Mouse (Mus musculus): ENCODE measurements around the gene Thsd4.
"Not testable (repeated sequence)": the region's sequence is repeated elsewhere in the genome, so short reads cannot be mapped to it uniquely, and the experiment has no call there.

Thsd4 gene

DNA sequence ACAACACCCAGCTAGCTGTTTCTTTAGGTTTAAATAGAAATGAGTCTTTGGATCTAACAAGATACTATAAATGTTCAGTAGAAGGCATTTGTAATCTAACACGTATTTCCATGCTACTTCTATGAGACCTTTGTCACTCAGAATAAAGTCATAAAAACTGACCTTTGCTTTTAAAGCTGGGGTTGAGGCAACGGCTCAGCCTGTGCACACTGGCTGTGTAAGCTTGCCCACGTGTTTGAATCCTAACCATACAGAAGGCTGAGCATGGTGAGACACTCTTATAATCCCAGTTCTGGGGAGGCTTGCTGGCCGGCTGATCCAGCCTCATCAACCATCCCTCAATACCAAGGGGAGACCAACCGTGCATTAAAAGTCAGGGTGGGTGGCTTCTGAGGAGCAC, 214.4 kb downstream of the Thsd4 start:
- no peak for DNase-seq (ENCODE audit: low spot score)

GRCm38 (mm10) chr9:60306241-60306640, 215.6 kb downstream of the Thsd4 start:
- DNase-seq (ENCODE audit: low spot score) = no peak

DNA sequence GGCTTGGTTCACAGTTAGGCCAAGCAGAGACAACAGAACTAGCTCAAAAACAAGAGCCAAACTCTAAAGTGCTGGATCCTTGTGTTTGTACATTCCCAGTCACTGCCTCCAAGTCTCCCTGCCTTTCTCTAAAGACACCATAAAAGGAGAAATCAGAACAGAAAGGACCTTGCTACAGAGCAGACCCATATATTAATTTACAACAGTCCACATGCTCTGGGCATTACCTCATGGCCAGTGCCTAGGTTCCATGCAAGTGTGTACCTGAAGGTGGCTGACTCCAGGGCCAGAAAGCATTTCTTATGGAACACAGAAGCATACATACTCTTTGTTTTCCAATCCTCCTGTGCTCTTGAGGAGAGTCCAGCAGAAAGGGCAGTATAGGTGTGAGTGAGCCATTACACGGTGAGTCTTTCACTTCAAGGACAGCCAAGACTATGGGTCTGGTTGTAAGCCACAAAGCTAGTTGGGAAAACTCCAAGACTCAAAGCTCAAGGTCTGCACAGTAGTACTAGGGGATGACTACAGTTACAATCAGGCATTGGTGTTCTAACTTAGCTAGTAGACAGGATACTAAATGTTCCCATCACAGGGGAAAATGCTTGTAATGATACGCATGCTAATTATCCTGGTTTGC, 216.5 kb downstream of the Thsd4 start:
- no peak for DNase-seq (ENCODE audit: low spot score)

GRCm38 (mm10) chr9:60296276-60296675, 225.6 kb downstream of the Thsd4 start:
- DNase-seq (ENCODE audit: low spot score) = no peak

GRCm38 (mm10) chr9:60295199-60295598, 226.6 kb downstream of the Thsd4 start:
- no peak for DNase-seq (ENCODE audit: low spot score)

GRCm38 (mm10) chr9:60293129-60293528, 228.7 kb downstream of the Thsd4 start:
- no peak for DNase-seq (ENCODE audit: low spot score)

- DNase-seq (ENCODE audit: low spot score) = no peak
Measured at GRCm38 (mm10) chr9:60290780-60291179, 231.1 kb downstream of the Thsd4 start.

- no peak for DNase-seq (ENCODE audit: low spot score)
Measured at GRCm38 (mm10) chr9:60288789-60289188, 233.1 kb downstream of the Thsd4 start.

GRCm38 (mm10) chr9:60286390-60286789, 235.5 kb downstream of the Thsd4 start:
- DNase-seq (ENCODE audit: low spot score) = no peak

- DNase-seq (ENCODE audit: low spot score) = no peak
Measured at GRCm38 (mm10) chr9:60285047-60285462, 236.8 kb downstream of the Thsd4 start.

DNA sequence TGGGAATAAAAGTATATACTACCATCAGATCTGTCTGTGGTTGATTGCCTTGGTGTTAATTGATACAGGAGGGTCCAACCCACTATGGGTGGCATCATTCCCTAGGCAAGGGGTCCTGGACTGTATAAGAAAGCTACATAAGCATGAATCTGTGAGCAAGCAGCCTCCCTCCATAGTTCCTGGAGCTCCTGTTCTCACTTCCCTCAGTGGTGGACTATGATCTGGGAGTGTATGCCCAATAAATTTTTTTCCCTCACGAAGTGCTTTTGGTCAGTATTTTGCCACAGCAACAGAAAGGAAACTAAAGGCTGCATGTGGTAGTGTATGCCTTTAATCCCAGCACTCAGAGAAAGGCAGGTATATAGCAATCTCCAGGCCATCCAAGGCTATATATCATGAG, 237.5 kb downstream of the Thsd4 start:
- DNase-seq (ENCODE audit: low spot score) = no peak

GRCm38 (mm10) chr9:60283546-60283945, 238.3 kb downstream of the Thsd4 start:
- no peak for DNase-seq (ENCODE audit: low spot score)

DNA sequence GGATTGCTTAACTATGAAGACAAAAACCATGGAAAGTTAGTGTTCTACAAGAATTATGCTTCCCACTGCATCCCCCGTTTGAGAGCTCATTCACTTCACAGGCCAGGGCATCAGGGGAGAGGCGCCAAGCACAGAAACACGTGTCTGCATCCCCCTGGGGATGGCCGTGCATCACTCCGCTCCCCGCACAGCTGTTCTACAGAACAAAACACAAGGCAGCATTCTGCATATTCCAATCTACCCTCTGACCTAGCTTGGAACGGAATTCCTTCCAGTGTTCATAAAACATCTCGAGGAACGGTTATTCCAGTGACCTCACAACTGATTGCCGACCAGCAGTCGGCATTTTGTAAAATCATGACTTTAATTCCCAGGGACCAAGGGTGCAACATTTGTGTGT, 240.6 kb downstream of the Thsd4 start:
- DNase-seq (ENCODE audit: low spot score) = peak; percentile 58

GRCm38 (mm10) chr9:60280786-60281185, 241.1 kb downstream of the Thsd4 start:
- DNase-seq (ENCODE audit: low spot score) = no peak

- DNase-seq (ENCODE audit: low spot score) = no peak
Measured at GRCm38 (mm10) chr9:60279556-60279955, 242.3 kb downstream of the Thsd4 start.

DNA sequence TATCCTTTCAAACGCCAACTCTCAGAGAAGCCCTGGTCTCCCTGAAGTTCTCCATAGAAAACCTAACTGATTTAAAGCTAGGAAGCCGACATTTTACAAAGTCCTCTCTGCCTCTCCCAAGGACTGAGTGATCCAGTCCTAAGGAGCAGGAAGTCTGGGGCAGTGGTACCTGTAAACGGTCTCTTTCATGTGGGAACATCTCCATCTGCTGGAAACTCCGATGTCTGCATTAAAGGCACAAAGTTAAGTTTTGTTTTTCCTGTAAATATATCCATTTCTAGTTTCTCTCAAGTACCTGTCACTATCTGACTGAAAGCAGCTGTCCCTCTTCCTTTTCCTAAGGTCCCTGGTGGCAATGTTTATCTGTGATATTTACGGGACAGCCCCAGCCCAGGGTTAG, 245.5 kb downstream of the Thsd4 start:
- DNase-seq (ENCODE audit: low spot score) = no peak

DNA sequence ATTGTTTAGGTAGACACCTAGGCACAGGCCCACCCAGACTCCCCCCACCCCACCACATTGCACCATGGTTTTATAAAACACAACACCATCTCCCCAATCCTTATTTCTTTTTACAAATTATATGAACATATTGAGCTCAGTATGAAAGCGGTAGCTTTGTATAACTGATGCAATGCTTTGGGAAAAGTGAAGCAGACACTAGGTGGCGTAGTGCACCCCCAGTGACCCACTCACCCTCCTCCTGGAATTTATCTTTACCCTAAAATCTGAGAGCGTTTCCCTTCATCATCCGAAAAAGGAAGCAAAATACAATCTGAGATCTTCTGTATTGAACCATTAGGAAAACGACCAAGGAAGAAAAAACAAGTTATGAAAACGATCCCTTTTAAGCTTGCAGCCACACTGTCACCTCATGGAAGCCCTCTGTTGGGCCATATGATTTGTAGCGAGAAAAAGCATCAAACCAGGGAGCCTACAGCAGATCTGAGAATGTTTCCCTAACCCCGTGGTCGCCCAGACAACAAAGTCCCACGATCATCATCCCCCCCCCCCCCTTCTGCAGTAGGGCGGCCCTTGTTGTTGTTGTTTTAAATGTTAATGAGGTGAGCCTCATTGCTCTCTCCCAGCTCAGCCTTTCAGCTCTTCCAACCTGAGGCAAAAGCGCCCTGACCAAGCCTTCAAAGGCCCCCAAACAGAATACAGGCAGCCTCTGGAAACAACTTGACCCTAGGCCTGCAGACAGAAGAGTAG, 246.3 kb downstream of the Thsd4 start:
- no peak for DNase-seq (ENCODE audit: low spot score)

DNA sequence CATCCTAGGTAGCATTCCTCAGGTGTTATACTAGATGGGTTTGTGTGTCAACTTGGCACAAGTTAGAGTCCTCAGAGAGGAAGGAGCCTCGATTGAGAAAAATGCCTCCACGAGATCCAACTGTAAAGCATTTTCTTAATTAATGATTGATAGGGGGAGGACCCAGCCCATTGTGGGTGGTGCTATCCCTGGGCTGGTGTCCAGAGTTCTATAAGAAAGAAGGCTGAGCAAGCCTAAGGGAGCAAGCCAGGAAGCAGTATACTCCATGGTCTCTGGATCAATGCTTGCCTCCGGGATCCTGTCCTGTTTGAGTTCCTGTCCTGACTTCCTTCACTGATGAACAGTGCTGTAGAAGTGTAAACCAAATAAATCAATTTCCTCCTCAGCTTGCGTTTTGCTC, 247.3 kb downstream of the Thsd4 start:
- no peak for DNase-seq (ENCODE audit: low spot score)

DNA sequence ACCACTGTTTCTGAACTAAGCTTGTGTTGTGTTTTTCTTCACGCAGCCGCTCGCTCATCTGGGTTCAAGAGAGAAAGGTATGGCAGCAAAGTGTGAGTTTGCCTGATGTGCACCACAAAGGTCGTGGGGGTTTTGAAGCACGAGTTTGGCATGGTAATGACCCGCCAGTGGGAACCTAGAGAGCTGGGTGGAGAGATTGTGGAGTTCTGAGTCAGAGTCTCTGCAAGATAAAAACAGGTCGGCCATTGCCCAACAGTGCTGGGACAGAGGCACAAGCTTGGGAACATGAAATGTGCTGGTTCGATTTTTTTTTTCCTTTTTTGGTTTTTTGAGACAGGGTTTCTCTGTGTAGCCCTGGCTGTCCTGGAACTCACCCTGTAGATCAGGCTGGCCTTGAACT, 249.5 kb downstream of the Thsd4 start:
- DNase-seq (ENCODE audit: low spot score) = not testable (repeated sequence)

DNA sequence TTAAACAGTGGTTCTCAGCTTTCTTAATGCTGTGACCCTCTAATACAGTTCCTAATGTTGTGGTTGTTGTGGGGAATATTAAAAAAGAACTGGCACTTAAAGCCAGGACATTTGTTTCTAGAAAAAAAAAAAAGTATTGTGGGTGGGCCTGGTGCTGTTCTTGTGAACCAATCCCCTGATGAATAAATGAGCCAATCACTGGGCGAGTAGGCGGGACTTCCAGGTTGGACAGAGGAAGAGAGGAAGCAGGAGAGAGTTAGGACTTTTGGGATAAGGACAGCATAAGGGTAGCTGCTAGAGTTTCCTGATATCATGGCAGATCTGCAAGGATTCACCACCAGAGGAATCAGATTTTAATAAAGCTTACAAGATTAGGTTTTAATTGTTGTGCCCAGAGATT, 249.9 kb downstream of the Thsd4 start:
- DNase-seq (ENCODE audit: low spot score) = no peak

DNA sequence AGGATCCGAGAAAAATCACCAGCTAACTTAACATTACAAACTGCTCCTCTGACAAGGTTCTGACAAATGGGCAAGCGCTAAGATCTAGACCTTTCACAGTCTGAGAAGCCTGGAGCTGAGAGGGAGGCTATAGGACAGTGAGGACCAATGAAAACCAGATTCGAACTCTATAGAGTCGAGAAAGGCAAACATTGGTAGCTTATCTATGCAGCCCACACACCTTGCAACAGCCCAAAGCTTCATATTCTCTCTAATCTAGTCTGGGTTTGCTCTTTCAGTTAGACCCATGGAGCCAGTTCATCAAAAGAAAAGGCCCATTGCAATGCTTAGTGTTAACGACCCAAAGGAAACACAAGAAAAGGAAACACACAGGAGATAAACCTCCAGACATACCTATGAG, 252.0 kb downstream of the Thsd4 start:
- DNase-seq (ENCODE audit: low spot score) = no peak

- no peak for DNase-seq (ENCODE audit: low spot score)
Measured at GRCm38 (mm10) chr9:60267273-60267626, 254.6 kb downstream of the Thsd4 start.

- no peak for DNase-seq (ENCODE audit: low spot score)
Measured at GRCm38 (mm10) chr9:60266583-60267272, 255.1 kb downstream of the Thsd4 start.

Data from testis, postnatal 10 days (tissue).